Mouse (Mus musculus) urinary bladder, postnatal 4 days (tissue): Measurements from ENCODE around the gene Cacng2.

Experiments used
- DNase-seq, 2 experiments: peaks; one replicate each; pipeline ENCODE4 v3.0.0; 2021 to 2022; ENCODE audit warnings: low spot score in 2 of 2

The Cacng2 gene

DNA sequence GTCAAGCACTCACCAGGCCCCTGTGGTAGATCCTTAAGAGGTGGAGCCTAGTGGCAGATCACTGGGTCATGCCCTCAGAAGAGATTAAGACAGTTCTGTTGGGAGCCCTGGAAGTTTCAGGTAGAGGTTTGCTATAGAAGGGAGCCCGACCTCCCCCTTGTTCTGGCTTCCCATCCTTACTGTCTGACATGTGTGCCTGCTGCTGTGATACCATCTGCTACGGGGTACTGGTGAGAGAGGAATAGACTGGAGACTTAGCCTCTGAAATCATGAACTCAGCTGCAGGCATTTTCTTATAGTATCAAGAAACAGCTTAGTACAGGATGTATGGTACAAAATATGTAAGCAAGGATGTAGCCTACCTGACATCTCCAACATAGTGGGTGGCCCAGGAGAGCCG is 166.9 kb downstream of the Cacng2 start:
- DNase-seq: no peak

GRCm38 (mm10) chr15:77949061-77949460 is 170.8 kb downstream of the Cacng2 start:
- no peak for DNase-seq

GRCm38 (mm10) chr15:77945711-77946110 is 174.1 kb downstream of the Cacng2 start:
- no peak for DNase-seq
